Mouse (Mus musculus) heart, adult 2 months (tissue): ENCODE measurements at regions not wholly inside any gene's neighbourhood (a gene's known extent, or its start where the extent isn't known, plus 50 kb on each side); places are given as distances from the start of the nearest gene placed in this dataset.

Source experiments
- CTCF ChIP-seq: fragments of 200-600 bp; IDR thresholded peaks from 2 replicates; pipeline ENCODE4 v1.8.1; 2022; ENCODE audit warnings: antibody characterized with exemption, mild to moderate bottlenecking, moderate library complexity
- POLR2A ChIP-seq: fragments of 200-500 bp; IDR thresholded peaks from 2 replicates; pipeline ENCODE4 v1.6.1; 2011; ENCODE audit warnings: mild to moderate bottlenecking, low read depth, low read length, control low read depth; ENCODE audit not compliant: insufficient read depth

- TF ChIP-seq POLR2A, result no peak
- no peak for TF ChIP-seq CTCF
Measured at GRCm38 (mm10) chrX:12296264-12297053, 136.3 kb upstream of the Bcor start.
